Mouse (Mus musculus) limb, embryonic 14.5 days (tissue): ENCODE measurements around the gene Prss50. TPM values are rescaled to one million over a fixed set of nuclear protein-coding genes. Genes with fewer than 3 reads are reported as not detected.
A peak's percentile ranks its signal among the peaks of the same experiment; 100 is the strongest.

Source experiments
- ATAC-seq: fragments of 200-750 bp; cut with Nextera tagmentation; 2 replicates; pipeline ENCODE4 v1.8.0; 2017; ENCODE audit warnings: low read depth, moderate number of reproducible peaks, moderate TSS enrichment; ENCODE audit not compliant: low FRiP score
- DNase-seq: peaks from one replicate; pipeline ENCODE4 v3.0.0-alpha.2; 2015; ENCODE audit warnings: low spot score
- H3K27ac ChIP-seq: fragments of 300-500 bp; sonication (generic); replicated peaks from 2 replicates; pipeline ENCODE4 v1.5.1; 2014; ENCODE audit warnings: low read depth, mild to moderate bottlenecking, low read length, moderate library complexity, mixed read lengths
- H3K27me3 ChIP-seq: fragments of 300-500 bp; sonication (generic); 2 replicates; pipeline ENCODE4 v1.6.1; 2014; ENCODE audit warnings: low read length, mixed read lengths; ENCODE audit not compliant: control insufficient read depth, insufficient read depth
- H3K36me3 ChIP-seq: fragments of 300-500 bp; sonication (generic); 2 replicates; pipeline ENCODE4 v1.6.1; 2014; ENCODE audit warnings: mild to moderate bottlenecking, low read length, moderate library complexity, mixed read lengths; ENCODE audit not compliant: control insufficient read depth, insufficient read depth
- H3K4me1 ChIP-seq: fragments of 300-500 bp; sonication (generic); 2 replicates; pipeline ENCODE4 v1.6.1; 2014; ENCODE audit warnings: antibody characterized with exemption, low read length, mixed read lengths; ENCODE audit not compliant: control insufficient read depth, insufficient read depth
- H3K4me2 ChIP-seq: fragments of 300-500 bp; sonication (generic); replicated peaks from 2 replicates; pipeline ENCODE4 v1.6.1; 2014; ENCODE audit warnings: low read depth, mild to moderate bottlenecking, low read length, moderate library complexity; ENCODE audit not compliant: severe bottlenecking
- H3K4me3 ChIP-seq: fragments of 300-500 bp; sonication (generic); replicated peaks from 2 replicates; pipeline ENCODE4 v1.5.1; 2014; ENCODE audit warnings: low read length
- H3K9ac ChIP-seq: fragments of 300-500 bp; sonication (generic); 2 replicates; pipeline ENCODE4 v1.6.1; 2014; ENCODE audit warnings: mild to moderate bottlenecking, low read depth, low read length, moderate library complexity; ENCODE audit not compliant: severe bottlenecking
- H3K9me3 ChIP-seq: fragments of 300-500 bp; sonication (generic); 2 replicates; pipeline ENCODE4 v1.6.1; 2016; ENCODE audit warnings: low read length; ENCODE audit not compliant: control insufficient read depth
- POLR2A ChIP-seq: fragments of 200-500 bp; IDR thresholded peaks from 2 replicates; pipeline ENCODE4 v1.8.0; 2012; ENCODE audit warnings: inconsistent platforms, mild to moderate bottlenecking, moderate library complexity, borderline replicate concordance; ENCODE audit not compliant: insufficient read depth, insufficient read length; ENCODE audit errors: extremely low read depth
- WGBS: fragments of 180-500 bp; shearing (Covaris S2); extraction: QIAGEN DNeasy Blood & Tissue Kit; methylation state at CpG from one replicate; pipeline ENCODE4 v1.1.7; 2014; 5-methylcytosine and 5-hydroxymethylcytosine counted together
- polyA plus RNA-seq, 2 experiments: library from polyadenylated mRNA; depleted of rRNA in 1 of 2; stranded (reverse) in 1 of 2; unstranded in 1 of 2; fragments of >200 nt; fragmentation: Nextera tagmentation in 1 of 2; extraction: Ambion mirVana in 1 of 2; gene quantifications; 2 replicates each; pipeline versions ENCODE4 v1.2.1 to v1.2.3; 2012 to 2014

The Prss50 gene
- polyA plus RNA-seq, 2 experiments: 0.21 to 0.41 TPM

DNA sequence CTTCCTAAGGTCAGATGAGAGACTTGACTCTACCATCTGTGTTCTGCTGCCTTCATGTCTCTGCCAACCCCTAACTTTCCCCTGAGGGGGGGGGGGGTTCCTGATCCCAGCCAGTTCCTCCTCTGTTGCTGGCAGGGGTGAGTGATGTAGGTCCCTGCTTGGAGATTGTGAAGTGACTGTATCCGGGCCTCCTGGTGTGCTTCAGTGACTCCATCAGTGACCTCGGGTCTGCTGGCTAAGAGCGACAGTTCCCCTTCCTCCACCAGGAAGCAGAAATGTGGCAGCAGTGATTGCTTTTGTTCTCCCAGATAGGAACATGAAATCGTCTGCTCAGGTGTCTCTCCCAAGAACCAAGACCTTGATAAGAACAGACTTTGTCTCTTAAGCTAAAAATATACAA, 847 bp upstream of the Prss50 start:
- Histone ChIP-seq H3K27ac (no peak overlapping the region), H3K4me1 (peaks cover 3% of the 10 kb centered on the region; the same call in 1 of the 2 replicates), H3K27me3 (peaks cover 5% of the 10 kb centered on the region; the same call in 1 of the 2 replicates), H3K9me3 (no peaks in the 10 kb centered on the region), H3K9ac (no peak overlapping the region), H3K36me3 (no peaks in the 10 kb centered on the region), H3K4me2 (no peak overlapping the region), H3K4me3 (no peak overlapping the region)
- ATAC-seq: no peak
- DNase-seq: no peak
- WGBS: 70% methylated on average over 4 of the region's 4 CpGs
- TF ChIP-seq POLR2A: no peak

DNA sequence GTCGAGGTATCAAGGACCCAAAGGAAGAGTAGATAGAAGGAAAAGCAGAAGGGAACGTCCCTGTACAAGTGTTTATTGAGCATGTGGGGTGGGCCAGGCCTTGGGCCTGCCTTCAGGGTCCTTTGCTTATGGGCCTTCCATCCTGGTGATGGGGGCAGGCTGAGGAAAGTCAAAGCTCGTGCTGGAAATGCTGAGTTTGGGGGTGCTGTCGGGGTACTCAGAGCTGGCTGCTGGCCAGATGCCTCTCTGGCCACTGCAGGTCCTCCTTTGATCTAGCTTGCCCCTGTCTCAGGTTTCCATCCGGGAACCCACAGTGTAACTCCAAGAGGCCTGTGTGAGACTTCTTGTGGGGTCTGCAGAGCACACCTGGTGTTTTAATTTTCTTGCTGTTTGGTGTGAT, 756 bp downstream of the Prss50 start:
- Histone ChIP-seq H3K4me3 (no peak overlapping the region), H3K36me3 (no peaks in the 10 kb centered on the region), H3K4me2 (no peak overlapping the region), H3K27me3 (peaks cover 5% of the 10 kb centered on the region; the same call in 1 of the 2 replicates), H3K4me1 (peaks cover 3% of the 10 kb centered on the region; the same call in 1 of the 2 replicates), H3K9ac (no peak overlapping the region), H3K27ac (no peak overlapping the region), H3K9me3 (no peaks in the 10 kb centered on the region)
- DNase-seq: no peak
- ATAC-seq: no peak
- no peak for TF ChIP-seq POLR2A
- WGBS: 16% methylated on average over 5 of the region's 5 CpGs

DNA sequence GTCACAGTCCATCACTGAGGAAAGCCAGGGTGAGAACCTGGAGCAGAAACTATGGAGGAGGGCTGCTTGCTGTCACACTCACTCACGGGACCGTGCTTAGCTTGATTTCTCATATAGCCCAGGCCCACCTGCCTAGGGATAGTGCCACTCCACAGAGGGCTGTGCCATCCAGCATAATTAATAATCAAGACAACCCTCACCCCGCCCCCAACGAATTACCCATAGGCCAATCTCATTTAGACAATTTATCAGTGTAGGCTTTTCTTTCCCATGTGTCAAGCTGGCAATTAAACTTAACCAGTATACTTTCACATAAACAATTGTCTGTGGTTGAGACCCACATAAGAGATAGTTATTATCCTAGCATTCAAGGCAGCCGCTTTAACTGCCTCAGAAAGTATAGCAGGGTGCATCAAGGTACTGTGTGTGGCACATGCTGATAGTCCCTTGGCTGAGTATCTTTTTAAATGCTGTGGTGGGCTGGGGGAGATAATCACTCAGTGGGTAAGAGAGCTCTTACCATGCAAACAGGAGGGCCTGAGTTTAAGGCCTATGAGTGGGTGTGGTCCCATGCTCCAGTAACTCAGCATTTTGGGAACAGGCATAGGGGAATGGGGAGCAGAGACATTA, 1.3 kb downstream of the Prss50 start:
- Histone ChIP-seq H3K27me3 (peaks cover 5% of the 10 kb centered on the region; the same call in 1 of the 2 replicates), H3K4me2 (no peak overlapping the region), H3K27ac (no peak overlapping the region), H3K9me3 (no peaks in the 10 kb centered on the region), H3K9ac (no peak overlapping the region), H3K36me3 (no peaks in the 10 kb centered on the region), H3K4me1 (peaks cover 3% of the 10 kb centered on the region; the same call in 1 of the 2 replicates), H3K4me3 (no peak overlapping the region)
- TF ChIP-seq POLR2A: no peak
- no peak for DNase-seq
- no peak for ATAC-seq
- 70% methylated on average over 5 of the region's 5 CpGs for WGBS

DNA sequence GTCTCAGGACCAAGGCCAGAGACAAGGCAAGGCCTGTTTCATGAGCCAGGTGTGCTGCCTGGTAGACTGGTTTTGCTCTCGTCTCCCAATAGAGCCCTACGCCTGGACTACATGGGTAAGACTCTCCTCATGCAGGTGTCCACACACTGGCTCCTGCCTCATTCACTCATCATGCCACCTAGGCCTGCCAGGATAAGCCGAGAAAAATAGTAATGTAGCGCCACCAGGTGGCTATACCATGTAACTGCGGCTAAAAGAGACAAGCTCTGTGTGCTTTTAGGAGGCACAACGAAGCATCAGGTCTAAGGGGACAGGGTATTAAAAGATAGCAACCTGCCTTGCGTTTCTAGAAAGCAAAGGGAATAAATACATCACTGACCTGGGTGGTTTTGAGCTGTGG, 13.3 kb downstream of the Prss50 start:
- DNase-seq: peak; percentile 51

DNA sequence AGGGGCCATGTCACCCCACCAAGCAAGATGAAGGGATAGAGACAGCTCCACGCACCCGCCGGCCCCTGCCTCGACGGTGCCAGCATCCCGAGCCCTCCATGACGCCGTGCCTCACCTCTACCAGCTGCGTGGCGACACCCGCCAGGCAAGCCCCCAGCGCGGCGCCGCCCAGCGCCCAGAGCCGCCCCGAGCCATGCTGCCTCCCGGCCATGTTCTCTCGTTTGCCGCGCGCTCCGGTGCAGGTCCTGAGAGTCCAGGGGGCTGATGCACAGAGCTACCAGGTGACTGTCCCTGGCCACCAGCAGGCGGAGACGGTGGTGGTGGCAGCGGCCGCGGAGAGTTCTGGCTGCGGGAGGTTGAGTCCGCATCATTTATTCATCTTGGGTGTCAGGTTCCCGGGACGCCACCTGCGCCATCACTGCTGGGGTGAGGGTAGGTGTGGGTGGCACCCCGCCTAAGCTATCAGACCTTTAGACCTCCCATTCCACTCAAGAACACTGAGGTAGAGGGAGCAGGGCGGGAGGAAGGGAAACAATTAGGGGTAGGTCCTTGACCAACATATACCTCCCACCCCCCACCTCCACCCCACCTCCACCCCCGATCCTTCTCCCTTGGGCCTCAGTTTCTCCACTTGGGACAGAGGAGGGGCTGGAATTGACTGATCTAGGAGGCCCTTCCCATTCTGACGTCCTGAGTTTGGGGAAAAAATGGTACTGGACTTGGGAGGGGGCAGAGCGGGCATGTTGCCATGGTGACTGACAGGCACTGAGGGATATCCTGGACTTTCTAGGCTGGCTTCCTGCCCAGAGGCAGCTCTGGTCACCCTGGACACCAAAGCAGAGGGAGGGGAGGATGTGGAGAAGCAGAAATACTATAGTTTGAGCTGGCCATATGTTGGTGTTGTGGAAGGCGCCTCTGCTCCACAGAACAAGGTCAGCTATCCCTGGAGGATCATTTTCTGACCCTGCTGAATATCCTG, 16.2 kb downstream of the Prss50 start:
- H3K9me3 ChIP-seq: no peaks in the 10 kb centered on the region
- TF ChIP-seq POLR2A: no peak
- 12% methylated on average over 40 of the region's 40 CpGs for WGBS
- peaks cover 15% of the 10 kb centered on the region for H3K4me1 ChIP-seq
- DNase-seq: peak; percentile 35
- peak overlapping the region; percentile 41 for H3K4me2 ChIP-seq
- H3K27me3 ChIP-seq: peaks cover 20% of the 10 kb centered on the region
- ATAC-seq: peak; percentile 1; the same call in 1 of the 2 replicates
- no peak overlapping the region for H3K27ac ChIP-seq
- no peaks in the 10 kb centered on the region for H3K36me3 ChIP-seq
- H3K9ac ChIP-seq: 0 out of 2 replicates have a peak overlapping the region, but pooled peaks have one; percentile 18
- H3K4me3 ChIP-seq: peak overlapping the region; percentile 22

More for the DNA sequence above, 13.3 kb downstream of the Prss50 start:
- Histone ChIP-seq H3K4me3 (no peak overlapping the region), H3K9ac (no peak overlapping the region), H3K27me3 (peaks cover 19% of the 10 kb centered on the region), H3K4me2 (no peak overlapping the region), H3K4me1 (peaks cover 14% of the 10 kb centered on the region), H3K9me3 (no peaks in the 10 kb centered on the region), H3K36me3 (no peaks in the 10 kb centered on the region), H3K27ac (no peak overlapping the region)
- 22% methylated on average over 7 of the region's 7 CpGs for WGBS
- no peak for TF ChIP-seq POLR2A
- ATAC-seq: no peak
